8 mouse cellular contexts compared by ENCODE assay signal in genomic region chr1:163311861-163312811, GRCm38 (mm10). TPM values are rescaled to one million over a fixed set of nuclear protein-coding genes. Genes with fewer than 3 reads are reported as not detected.
DNase-seq lines count a peak whose midpoint lies in the region; ATAC-seq and TF ChIP-seq lines count a peak whose summit lies in the region.

No protein-coding gene starts in this region.

- WGBS in hindbrain, embryonic 16.5 days, result under 1% methylated on average over 59 of the region's 59 CpGs
- WGBS in liver, embryonic 15.5 days (ENCODE audit: insufficient replicate concordance), result 1% methylated on average over 56 of the region's 59 CpGs

- no peaks in the 10 kb centered on the region for H3K9me3 ChIP-seq in hindbrain, embryonic 16.5 days (ENCODE audit: control insufficient read depth, low read length)
- no peaks in the 10 kb centered on the region for H3K9me3 ChIP-seq in liver, embryonic 15.5 days (replicated peaks)

- DNase-seq in cerebellum, postnatal 10 days, result peak; percentile 38 to 42
- no peak for DNase-seq in cerebellum, adult 9-11 months
- DNase-seq in gastrocnemius, postnatal 14 days, result peak; percentile 81
- peak; percentile 13 for DNase-seq in ovary, adult 18-20 months (ENCODE audit: low spot score)
- DNase-seq in spleen, postnatal 36 days (ENCODE audit: low spot score in 2 of 2), result no peak

- H3K9ac ChIP-seq in hindbrain, embryonic 16.5 days (ENCODE audit: low read depth, low read length), result peak overlapping the region; percentile 57
- no peak overlapping the region for H3K9ac ChIP-seq in liver, embryonic 15.5 days

- intact Hi-C loops in gastrocnemius, postnatal 14 days (cut with DNase I; ENCODE audit: low total_unique reads), result no loop called here

- H3K36me3 ChIP-seq in hindbrain, embryonic 16.5 days (ENCODE audit: control insufficient read depth, insufficient read depth, low read length), result no peaks in the 10 kb centered on the region
- H3K36me3 ChIP-seq in liver, embryonic 15.5 days (replicated peaks), result no peaks in the 10 kb centered on the region

- peaks cover 43% of the 10 kb centered on the region for H3K27me3 ChIP-seq in hindbrain, embryonic 16.5 days (replicated peaks; ENCODE audit: control insufficient read depth, insufficient read depth, low read length)
- peaks cover 95% of the 10 kb centered on the region for H3K27me3 ChIP-seq in liver, embryonic 15.5 days

- peak; percentile 61 for ATAC-seq in hindbrain, embryonic 16.5 days
- ATAC-seq in liver, embryonic 15.5 days (ENCODE audit: insufficient read depth), result peak; percentile 31; the same call in 1 of the 2 replicates

- TF ChIP-seq POLR2A in bone marrow macrophage, adult 2 months (IDR thresholded peaks at IDR 0.05; ENCODE audit: borderline replicate concordance, low read depth, low read length), result no peak

- no peak overlapping the region for H3K27ac ChIP-seq in bone marrow macrophage, adult 2 months (ENCODE audit: insufficient read depth, low read depth, low read length)
- H3K27ac ChIP-seq in hindbrain, embryonic 16.5 days (ENCODE audit: low read depth, low read length), result peak overlapping the region; percentile 11; the same call in 1 of the 2 replicates
- no peak overlapping the region for H3K27ac ChIP-seq in liver, embryonic 15.5 days (replicated peaks)

- H3K4me2 ChIP-seq in hindbrain, embryonic 16.5 days (ENCODE audit: low read length), result peak overlapping the region; percentile 71
- peak overlapping the region; percentile 59 for H3K4me2 ChIP-seq in liver, embryonic 15.5 days

- TF ChIP-seq CTCF in bone marrow macrophage, adult 2 months (IDR thresholded peaks at IDR 0.05; ENCODE audit: low read depth, low read length), result no peak

- H3K4me1 ChIP-seq in bone marrow macrophage, adult 2 months (ENCODE audit: control insufficient read depth, insufficient read depth, low read length), result no peaks in the 10 kb centered on the region
- H3K4me1 ChIP-seq in hindbrain, embryonic 16.5 days (ENCODE audit: control insufficient read depth, insufficient read depth, low read depth, low read length), result peaks cover 28% of the 10 kb centered on the region
- H3K4me1 ChIP-seq in liver, embryonic 15.5 days (replicated peaks), result no peaks in the 10 kb centered on the region; the same call in 1 of the 2 replicates

- peak overlapping the region; percentile 40 for H3K4me3 ChIP-seq in bone marrow macrophage, adult 2 months (ENCODE audit: insufficient read depth, low read length)
- H3K4me3 ChIP-seq in hindbrain, embryonic 16.5 days (ENCODE audit: low read length), result peak overlapping the region; percentile 48
- H3K4me3 ChIP-seq in liver, embryonic 15.5 days (replicated peaks), result peak overlapping the region; percentile 39

RNA-seq across cellular contexts. Expression of gene Prrx1, which starts 1.4 kb away (rescaled TPM):
- 1.6 and 1.7 TPM in 2 replicates for polyA plus RNA-seq in bone marrow macrophage, adult 2 months (2012; ENCODE audit: insufficient read depth, insufficient read length, missing spikeins)
- total RNA-seq in gastrocnemius, postnatal 14 days (2021), result 10 to 100 TPM; 39.2 to 49.9 TPM
- 3.9 and 5.6 TPM in 2 replicates for polyA plus RNA-seq in hindbrain, embryonic 16.5 days (2015; fragmentation: Nextera tagmentation; extraction: Ambion mirVana)
- polyA plus RNA-seq in liver, embryonic 15.5 days (2015; fragmentation: Nextera tagmentation; extraction: Ambion mirVana), result 0.31 and 0.33 TPM in 2 replicates

Comparison
In these comparisons a context has a peak if more than half of its experiments do, and no peak if none do; other contexts are left out.
1. DNase-seq: peak in cerebellum, postnatal 10 days (2 of 2), gastrocnemius, postnatal 14 days (single experiment) and ovary, adult 18-20 months (single experiment); none in cerebellum, adult 9-11 months (single experiment) and spleen, postnatal 36 days (0 of 2).
2. Peak in every context shown above with its lines, with median percentiles within 50 percentile points of each other: H3K4me3 ChIP-seq.